27 mouse cellular contexts compared by ENCODE assay signal in genomic region chr7:100867561-100867960, GRCm38 (mm10). TPM values are rescaled to one million over a fixed set of nuclear protein-coding genes. Genes with fewer than 3 reads are reported as not detected.
DNase-seq lines count a peak whose midpoint lies in the region; ATAC-seq and TF ChIP-seq lines count a peak whose summit lies in the region.
"Had no signal": no experiment of that assay in that cellular context is flagged by ENCODE, and none has a peak within 500 bp of the region (broad histone marks: within the 10 kb centered on the region; RNA-seq: fewer than 3 reads in every experiment).

No protein-coding gene starts in this region.

- peak; percentile 56; the same call in 1 of the 2 replicates for ATAC-seq in erythroid progenitor cell, adult 5-6 weeks (replicated peaks; ENCODE audit: low FRiP score, poor library complexity, severe bottlenecking)
- ATAC-seq in liver, embryonic 15.5 days (ENCODE audit: insufficient read depth): no peak
- ATAC-seq: activated CD4-positive, CD25-positive, alpha-beta regulatory T cell, adult 4 months; forebrain, embryonic 14.5 days had no signal

- H3K27me3 ChIP-seq in spleen, adult 2 months (ENCODE audit: control insufficient read depth, insufficient read depth, low read length): no peaks in the 10 kb centered on the region
- no peaks in the 10 kb centered on the region for H3K27me3 ChIP-seq in liver, embryonic 15.5 days
- H3K27me3 ChIP-seq: hindbrain, embryonic 15.5 days; lung, embryonic 15.5 days; midbrain, embryonic 12.5 days; neural tube, embryonic 12.5 days had no signal

- TF ChIP-seq CTCF in spleen, adult 2 months (IDR thresholded peaks at IDR 0.05; ENCODE audit: extremely low read depth, insufficient read depth, insufficient read length, insufficient replicate concordance): no peak

- 85% methylated on average over 2 of the region's 2 CpGs for WGBS in spleen, adult 2 months
- 22% methylated on average over 2 of the region's 2 CpGs for WGBS in liver, embryonic 15.5 days (ENCODE audit: insufficient replicate concordance)

- no peak overlapping the region for H3K4me3 ChIP-seq in spleen, adult 2 months (ENCODE audit: extremely low read depth, insufficient read depth, insufficient read length)
- H3K4me3 ChIP-seq in liver, embryonic 15.5 days (replicated peaks): no peak overlapping the region
- H3K4me3 ChIP-seq: hindbrain, embryonic 15.5 days; lung, embryonic 15.5 days; midbrain, embryonic 12.5 days; myocyte; neural tube, embryonic 12.5 days had no signal

- peak overlapping the region; percentile 17 for H3K27ac ChIP-seq in spleen, adult 2 months (ENCODE audit: insufficient read depth, low read length)
- H3K27ac ChIP-seq in liver, embryonic 15.5 days (replicated peaks): 0 out of 2 replicates have a peak overlapping the region, but pooled peaks have one; percentile 62
- H3K27ac ChIP-seq: hindbrain, embryonic 15.5 days; kidney, postnatal 0 days; liver, embryonic 14.5 days; lung, embryonic 15.5 days; midbrain, embryonic 12.5 days; neural tube, embryonic 12.5 days had no signal

- H3K4me2 ChIP-seq in liver, embryonic 15.5 days: no peak overlapping the region
- H3K4me2 ChIP-seq: heart, embryonic 11.5 days; hindbrain, embryonic 15.5 days; lung, embryonic 15.5 days; midbrain, embryonic 12.5 days; neural tube, embryonic 12.5 days had no signal

- no peaks in the 10 kb centered on the region for H3K36me3 ChIP-seq in spleen, adult 2 months (ENCODE audit: control insufficient read depth, insufficient read depth, low read length)
- H3K36me3 ChIP-seq in liver, embryonic 15.5 days (replicated peaks): no peaks in the 10 kb centered on the region

- H3K4me1 ChIP-seq in spleen, adult 2 months (ENCODE audit: control insufficient read depth, insufficient read depth, insufficient read length): peaks cover 25% of the 10 kb centered on the region
- peaks cover 36% of the 10 kb centered on the region for H3K4me1 ChIP-seq in liver, embryonic 15.5 days (replicated peaks)
- H3K4me1 ChIP-seq: lung, embryonic 15.5 days had no signal

- no peak for TF ChIP-seq POLR2A in spleen, adult 2 months (IDR thresholded peaks at IDR 0.05; ENCODE audit: low read depth, low read length)

- no peak for DNase-seq in spleen, adult 2 months (ENCODE audit: low read depth in 1 of 2, low spot score in 2 of 2)
- no peak for DNase-seq in spleen, postnatal 14 days (ENCODE audit: low spot score in 2 of 2)
- no peak for DNase-seq in urinary bladder, postnatal 14 days (ENCODE audit: low spot score)
- DNase-seq in kidney, adult 11 months: no peak
- DNase-seq in right cerebral cortex, adult 18-20 months: no peak
- DNase-seq: adrenal gland, adult 8-10 months; cerebellum, adult 11-12 months; cerebellum, postnatal 14 days; gastrocnemius, postnatal 25 days; heart, adult 18-20 months; heart, postnatal 4 days; kidney, adult 8-10 months; kidney, postnatal 4 days; right cerebral cortex, postnatal 4 days; thymus, postnatal 4 days had no signal

- H3K9ac ChIP-seq in liver, embryonic 15.5 days: no peak overlapping the region
- H3K9ac ChIP-seq: hindbrain, embryonic 15.5 days; liver, embryonic 14.5 days; lung, embryonic 15.5 days; midbrain, embryonic 12.5 days; neural tube, embryonic 12.5 days had no signal

- H3K9me3 ChIP-seq in liver, embryonic 15.5 days (replicated peaks): no peaks in the 10 kb centered on the region
- H3K9me3 ChIP-seq: hindbrain, embryonic 15.5 days; lung, embryonic 15.5 days; midbrain, embryonic 12.5 days; neural tube, embryonic 12.5 days had no signal

RNA-seq across cellular contexts. Expression of gene Relt, which starts 4.3 kb away (rescaled TPM):
- polyA plus RNA-seq in spleen, adult 2 months (2012; rRNA removed): 79.2 and 97.8 TPM in 2 replicates
- 71.7 and 73.8 TPM in 2 replicates for total RNA-seq in erythroid progenitor cell, adult 5-6 weeks (2015; ENCODE audit: low replicate concordance)
- total RNA-seq in erythroid progenitor cell, adult 5-6 weeks (2017; ENCODE audit: low replicate concordance): 37.1 and 40.8 TPM in 2 replicates
- 17.4 and 21.4 TPM in 2 replicates for polyA plus RNA-seq in liver, embryonic 15.5 days (2015; fragmentation: Nextera tagmentation; extraction: Ambion mirVana)
